Mouse (Mus musculus): ENCODE data around the gene St6galnac5.
A peak's percentile ranks its signal among the peaks of the same experiment; 100 is the strongest.

The St6galnac5 gene

GRCm38 (mm10) chr3:152912216-152913101 lies 69.6 kb downstream of the St6galnac5 start:
- peak; percentile 16 to 35 for DNase-seq

DNA sequence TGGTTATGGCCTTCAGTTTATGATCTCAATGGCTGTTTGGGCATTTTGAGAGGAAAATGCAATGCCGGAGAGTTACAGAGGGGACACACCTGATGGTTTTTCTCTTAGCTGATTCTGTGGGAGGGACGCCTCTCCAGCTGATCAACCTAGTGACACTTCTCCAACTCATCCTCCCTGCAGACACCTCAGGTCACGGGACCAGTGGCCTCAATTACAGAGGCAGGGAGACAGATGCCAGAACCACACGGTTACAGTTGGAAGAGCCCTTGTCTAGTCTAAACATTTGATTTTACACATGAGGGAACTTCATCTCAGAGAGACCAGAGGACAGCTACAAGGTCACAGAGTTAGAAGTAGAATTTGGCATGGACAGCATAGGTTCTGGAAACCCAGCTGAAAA lies 70.5 kb downstream of the St6galnac5 start:
- DNase-seq: no peak

- no peak for DNase-seq
Observed at GRCm38 (mm10) chr3:152907683-152908082, 74.4 kb downstream of the St6galnac5 start.

DNA sequence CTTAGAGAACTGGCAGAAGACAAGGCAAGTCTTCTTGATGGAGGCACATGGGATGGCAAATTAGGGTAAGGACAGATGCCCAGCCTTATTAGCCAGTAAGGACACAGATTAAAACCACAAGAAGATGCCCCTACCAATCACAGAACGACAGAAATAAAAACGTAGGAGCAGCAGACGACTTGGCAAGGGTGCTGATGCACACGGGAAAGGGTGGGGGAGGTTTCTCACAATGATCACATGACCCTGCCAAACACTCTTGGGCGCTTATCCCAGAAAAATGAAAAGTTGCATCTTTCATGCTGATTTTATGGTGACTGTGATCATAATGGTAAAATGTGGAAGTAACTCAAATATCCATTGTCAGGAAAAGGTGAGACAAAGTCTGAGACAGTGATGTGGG lies 75.0 kb downstream of the St6galnac5 start:
- no peak for DNase-seq

- no peak for DNase-seq
Observed at GRCm38 (mm10) chr3:152905800-152906199, 76.2 kb downstream of the St6galnac5 start.

GRCm38 (mm10) chr3:152905026-152905425 lies 77.0 kb downstream of the St6galnac5 start:
- no peak for DNase-seq

GRCm38 (mm10) chr3:152898906-152899305 lies 83.1 kb downstream of the St6galnac5 start:
- DNase-seq: no peak

- DNase-seq: no peak
Observed at GRCm38 (mm10) chr3:152897196-152897595, 84.8 kb downstream of the St6galnac5 start.

GRCm38 (mm10) chr3:152896111-152896510 lies 85.9 kb downstream of the St6galnac5 start:
- no peak for DNase-seq

GRCm38 (mm10) chr3:152894935-152895334 lies 87.1 kb downstream of the St6galnac5 start:
- DNase-seq: no peak

- no peak for DNase-seq
Observed at GRCm38 (mm10) chr3:152888116-152888515, 93.9 kb downstream of the St6galnac5 start.

DNA sequence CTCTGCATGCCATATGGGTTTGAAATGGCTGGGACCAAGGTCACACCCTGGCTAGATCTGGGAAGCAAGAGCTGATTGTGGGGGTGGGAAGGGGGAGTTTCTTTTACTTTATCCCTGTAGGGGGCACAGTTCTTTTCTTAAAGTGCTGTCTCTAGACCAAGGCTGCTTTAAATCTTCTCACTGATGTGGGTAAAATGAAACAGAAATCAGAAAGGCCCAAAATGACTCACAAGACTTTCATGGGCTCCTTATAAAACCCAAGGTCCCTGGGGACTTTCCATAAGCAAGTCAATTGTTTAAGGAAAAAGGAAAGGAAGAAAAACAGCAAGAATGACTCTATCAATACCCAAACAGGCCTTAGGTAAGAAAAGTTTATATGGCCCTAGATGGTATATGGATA lies 95.3 kb downstream of the St6galnac5 start:
- DNase-seq: no peak

DNA sequence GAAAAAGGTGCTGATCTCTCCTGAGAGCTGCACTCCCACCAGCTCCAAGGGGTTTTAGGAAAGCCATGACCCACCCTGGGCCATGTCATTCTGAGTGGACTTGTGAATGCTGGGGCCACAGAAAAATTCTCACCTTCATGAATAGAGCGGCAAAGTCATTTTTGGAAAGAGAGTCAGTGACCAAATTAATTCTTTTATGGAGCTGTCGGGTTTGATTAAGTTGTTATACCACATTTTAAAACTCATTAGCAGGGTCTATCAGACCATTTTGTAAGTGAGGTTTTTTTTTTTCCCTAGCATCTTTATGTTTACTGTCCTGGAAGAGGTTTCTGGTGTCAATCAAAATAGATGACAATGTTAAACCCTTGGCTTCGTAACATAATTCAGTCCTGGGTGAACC lies 98.5 kb downstream of the St6galnac5 start:
- DNase-seq: no peak

DNA sequence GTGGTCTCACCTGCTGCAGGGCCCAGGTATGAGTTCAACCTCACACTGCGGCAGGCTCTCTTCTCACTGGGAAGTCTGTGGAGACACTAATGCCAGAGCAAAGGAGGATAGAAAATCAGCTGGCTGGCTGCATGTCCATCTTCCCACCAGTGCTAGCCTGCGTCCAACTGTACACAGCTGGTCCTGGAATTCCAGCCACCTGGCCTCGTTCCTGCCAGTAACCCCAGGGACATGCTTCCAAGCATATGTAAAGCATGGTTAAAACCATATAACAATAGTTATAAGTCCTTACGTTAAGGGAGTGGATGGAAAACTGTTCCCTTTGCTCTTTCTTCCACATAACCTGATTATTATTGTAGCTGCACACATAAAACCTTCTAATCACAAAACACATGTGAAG lies 100.3 kb downstream of the St6galnac5 start:
- DNase-seq: no peak

DNA sequence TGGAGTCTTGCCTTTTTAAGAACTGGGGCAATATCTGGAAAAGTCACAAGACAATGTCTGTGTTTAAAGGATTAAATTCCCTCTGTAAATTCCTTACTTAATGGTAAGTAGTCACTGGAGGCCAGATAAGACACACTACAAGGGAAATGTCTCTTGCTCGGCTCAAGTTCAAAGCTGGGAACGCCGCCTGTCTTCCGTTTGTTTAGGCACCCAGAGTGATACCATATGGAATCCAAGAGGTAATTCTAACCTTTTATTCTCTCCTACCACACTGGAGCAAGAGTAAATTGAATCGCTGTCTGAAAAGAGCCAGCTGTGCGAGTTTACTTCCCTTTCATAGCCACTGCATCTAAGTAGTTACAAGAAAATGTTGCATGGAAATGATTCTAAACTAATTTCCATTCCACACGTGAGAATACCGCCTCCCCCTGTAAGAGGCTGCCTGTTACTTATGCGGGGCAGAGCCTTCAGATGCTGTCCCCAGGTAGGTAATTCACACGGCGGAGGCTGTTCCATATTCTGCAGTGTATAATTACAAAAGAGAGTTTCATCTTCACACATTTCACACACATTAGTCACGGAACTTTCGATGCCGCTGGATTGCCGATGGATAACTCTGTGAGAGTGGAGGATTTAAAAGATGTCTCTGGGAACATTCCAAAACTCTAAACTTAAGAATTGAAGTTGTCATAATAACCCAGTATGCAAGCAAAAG lies 101.8 kb downstream of the St6galnac5 start:
- no peak for DNase-seq

DNA sequence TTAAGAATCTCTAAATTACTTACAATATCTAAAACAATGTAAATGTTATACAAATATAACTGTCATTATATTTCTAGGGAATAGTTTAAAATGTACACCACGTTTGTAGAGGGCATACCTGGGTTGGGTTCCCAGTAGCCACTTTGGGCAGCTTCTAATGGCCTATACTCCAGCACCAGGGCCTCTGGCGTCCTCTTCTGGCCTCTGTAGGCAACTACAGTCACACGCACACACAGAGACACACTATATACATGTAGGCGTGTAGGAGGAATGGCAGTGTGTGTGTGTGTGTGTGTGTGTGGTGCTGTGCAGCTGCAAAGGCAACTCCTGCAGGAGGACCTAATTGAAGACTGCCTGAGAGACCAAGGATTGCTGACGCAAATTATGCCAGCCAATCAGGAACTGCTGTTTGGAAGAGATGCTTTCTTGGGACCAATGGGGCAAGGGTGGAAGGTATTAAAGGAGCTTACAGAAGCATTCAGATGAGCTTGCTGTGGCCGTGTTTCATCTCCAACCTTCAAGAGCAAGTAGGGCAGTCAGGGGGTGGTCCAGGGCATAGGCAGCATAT lies 106.2 kb downstream of the St6galnac5 start:
- no peak for DNase-seq

GRCm38 (mm10) chr3:152874431-152875355 lies 107.4 kb downstream of the St6galnac5 start:
- no peak for DNase-seq

DNA sequence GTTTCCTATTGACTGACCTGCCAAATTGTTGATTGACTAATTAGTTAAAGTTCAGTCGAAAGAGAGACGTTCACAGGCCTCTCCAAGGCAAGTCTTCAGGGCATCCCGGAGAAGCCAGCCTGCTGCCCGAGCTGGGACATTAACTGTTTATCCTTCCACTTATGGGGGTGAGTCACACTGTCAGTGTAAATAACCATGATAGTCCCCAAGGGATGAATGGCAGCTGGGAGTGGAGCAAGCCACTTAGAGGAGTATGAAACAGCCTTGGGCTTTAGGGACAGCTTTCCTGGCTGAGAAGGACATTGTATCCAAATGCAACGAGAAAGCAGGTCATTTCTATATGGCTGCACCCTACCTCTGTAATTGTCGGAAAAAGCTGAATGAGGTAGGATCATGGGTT lies 109.5 kb downstream of the St6galnac5 start:
- no peak for DNase-seq

GRCm38 (mm10) chr3:152872054-152872453 lies 110.0 kb downstream of the St6galnac5 start:
- no peak for DNase-seq

DNA sequence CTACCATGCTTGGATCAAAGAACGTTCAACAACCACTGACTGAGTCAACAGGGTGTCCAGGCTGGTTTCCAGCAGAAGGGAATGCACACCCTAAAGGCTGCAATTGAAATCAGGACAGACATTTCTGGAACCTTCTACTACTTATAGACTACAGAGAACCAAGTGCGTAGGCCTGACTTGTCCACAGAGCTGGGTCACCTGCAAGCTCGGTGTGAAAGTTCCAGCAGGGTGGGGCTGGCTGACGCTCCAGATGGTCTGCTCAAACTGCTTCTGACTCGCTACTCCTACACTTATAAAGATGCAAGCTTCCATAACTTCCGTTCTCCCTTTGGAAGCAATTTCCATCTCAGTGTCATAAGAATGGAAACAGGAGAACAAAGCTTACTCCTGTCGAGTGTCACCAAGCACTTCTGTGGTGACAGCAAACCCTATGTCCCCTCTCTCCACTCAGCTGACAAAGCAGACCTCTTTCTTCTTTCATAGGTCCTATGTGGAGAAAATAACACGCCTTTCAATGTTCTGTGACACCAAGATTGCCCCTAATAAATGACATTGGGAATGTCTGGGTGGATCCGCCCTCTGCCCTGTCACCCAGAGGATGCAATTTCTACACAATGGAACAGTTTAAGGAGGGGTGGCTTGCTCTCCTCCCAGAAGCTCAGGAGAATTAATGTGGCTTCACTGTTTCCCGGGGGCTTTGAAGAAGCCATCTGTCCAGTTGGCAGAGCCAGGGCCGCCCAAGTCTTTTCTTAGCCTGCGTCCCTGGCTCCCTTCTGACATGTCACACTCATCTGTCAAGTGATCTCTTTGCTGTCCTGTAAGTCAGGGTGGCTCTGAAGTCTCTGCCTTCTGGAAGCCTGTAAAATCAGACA lies 114.2 kb downstream of the St6galnac5 start:
- DNase-seq: no peak

All from lung, postnatal 4 days (tissue).